Mouse (Mus musculus) left cerebral cortex, adult 6 months (tissue): Measurements from ENCODE around the gene Bbof1. TPM values are rescaled to one million over a fixed set of nuclear protein-coding genes. Genes with fewer than 3 reads are reported as not detected.

ENCODE experiments used
- long read RNA-seq, 2 experiments: library from polyadenylated mRNA; unstranded; transcript quantifications; one replicate each; pipeline ENCODE4 v2.0.0; 2019 to 2020
- polyA plus RNA-seq: library from polyadenylated mRNA; unstranded; fragments of <200 nt; fragmentation: Nextera tagmentation; gene quantifications from 2 replicates; pipeline ENCODE4 v1.2.3, GENCODE M21; 2021

The Bbof1 gene
- 0.98 and 1.1 TPM in 2 replicates for polyA plus RNA-seq
- long read RNA-seq, experiment 1, partial matches to known transcripts: 5 of 11 reads
- long read RNA-seq, experiment 1, other reads (novel, unspliced or antisense): 6 of 11 reads
- long read RNA-seq, experiment 2, partial matches to known transcripts: 0 of 2 reads
- long read RNA-seq, experiment 2, other reads (novel, unspliced or antisense): 1 of 2 reads

GRCm38 (mm10) chr12:84408819-84409507, at the start of gene Bbof1, which contains the start of gene Entpd5:
Bbof1 (plus strand) TSS chr12:84409071.
Entpd5 (minus strand) TSS chr12:84409029.

GRCm38 (mm10) chr12:84361555-84362489, 47.0 kb upstream of the Bbof1 start, which contains the start of the genes Coq6 and Fam161b:
Coq6 (plus strand) TSS chr12:84361657.
Fam161b (minus strand) TSS chr12:84361833.

GRCm38 (mm10) chr12:84416834-84417604, 8.1 kb downstream of the Bbof1 start, which contains the start of gene Rnf113a2:
Rnf113a2 (plus strand) TSS chr12:84417196.

GRCm38 (mm10) chr12:84450718-84451646, 42.1 kb downstream of the Bbof1 start, which contains the start of the genes Aldh6a1 and Lin52:
Aldh6a1 (minus strand) TSS chr12:84451004.
Lin52 (plus strand) TSS chr12:84451422.

Other genes starting within 250 kb of the Bbof1 start
- 3.3 and 6.3 TPM in 2 replicates for gene Elmsan1, start 190.2 kb upstream of the Bbof1 start, polyA plus RNA-seq
- gene Ptgr2, start 123.8 kb upstream of the Bbof1 start, polyA plus RNA-seq: 24.5 and 31.6 TPM in 2 replicates
- 16.7 and 22.7 TPM in 2 replicates for gene Zfp410, start 92.2 kb upstream of the Bbof1 start, polyA plus RNA-seq
- gene Coq6, start 47.4 kb upstream of the Bbof1 start, polyA plus RNA-seq: 19.7 and 26.8 TPM in 2 replicates
- gene Fam161b, start 47.2 kb upstream of the Bbof1 start, polyA plus RNA-seq: 5.5 and 6.8 TPM in 2 replicates
- 13.2 and 15.6 TPM in 2 replicates for gene Entpd5, start within 50 bp of the Bbof1 start, polyA plus RNA-seq
- gene Rnf113a2, start 8.1 kb downstream of the Bbof1 start, polyA plus RNA-seq: 15.9 and 17.6 TPM in 2 replicates
- gene Aldh6a1, start 41.9 kb downstream of the Bbof1 start, polyA plus RNA-seq: 43.8 and 56.6 TPM in 2 replicates
- 35.1 and 41.5 TPM in 2 replicates for gene Lin52, start 42.4 kb downstream of the Bbof1 start, polyA plus RNA-seq
- 0.06 TPM in 1 of 2 replicates, not detected in the other for gene Vsx2, start 160.7 kb downstream of the Bbof1 start, polyA plus RNA-seq
- 8.5 and 10.3 TPM in 2 replicates for gene Abcd4, start 208.3 kb downstream of the Bbof1 start, polyA plus RNA-seq
- not detected in 2 replicates for gene Vrtn, start 231.9 kb downstream of the Bbof1 start, polyA plus RNA-seq